ENCODE assay signal across 12 mouse cellular contexts in the genomic region with DNA sequence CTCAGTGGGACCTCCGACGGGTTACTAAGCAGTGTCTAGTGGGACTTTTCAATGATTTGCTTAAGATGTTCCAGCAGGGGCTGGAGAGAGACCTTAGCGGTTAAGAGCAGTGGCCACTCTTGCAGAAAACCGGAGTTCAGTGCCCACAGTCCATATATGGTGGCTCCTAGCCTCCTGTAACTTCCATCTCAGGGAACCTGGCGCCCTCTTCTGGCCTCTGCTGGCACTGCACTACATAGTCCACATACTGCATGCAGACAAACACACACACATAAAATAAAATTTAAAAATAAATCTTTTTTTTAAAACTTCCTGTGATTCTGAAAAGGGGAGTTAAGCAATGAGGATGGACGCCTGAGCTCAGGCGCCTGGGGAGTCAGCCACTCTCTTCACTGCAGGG. TPM values are rescaled to one million over a fixed set of nuclear protein-coding genes. Genes with fewer than 3 reads are reported as not detected.
A peak's percentile ranks its signal among the peaks of the same experiment; 100 is the strongest.
DNase-seq lines count a peak whose midpoint lies in the region; ATAC-seq and TF ChIP-seq lines count a peak whose summit lies in the region.
"Had no signal": no experiment of that assay in that cellular context is flagged by ENCODE, and none has a peak within 500 bp of the region (broad histone marks: within the 10 kb centered on the region; RNA-seq: fewer than 3 reads in every experiment).

No protein-coding gene starts in this region.

- H3K4me1 ChIP-seq in hindbrain, postnatal 0 days (ENCODE audit: insufficient read depth, low read length): no peaks in the 10 kb centered on the region
- H3K4me1 ChIP-seq in hindbrain, embryonic 16.5 days (ENCODE audit: control insufficient read depth, insufficient read depth, low read depth, low read length): no peaks in the 10 kb centered on the region
- H3K4me1 ChIP-seq in ES-E14 (ENCODE audit: control insufficient read depth in 2 of 2, insufficient read depth in 2 of 2, low read length in 2 of 2, poor library complexity in 1 of 2): peaks cover 3 to 6% of the 10 kb centered on the region in 2 experiments; a peak in 2 of 4 replicates
- H3K4me1 ChIP-seq: forebrain, embryonic 12.5 days; neural tube, embryonic 13.5 days had no signal

- no peak overlapping the region for H3K4me2 ChIP-seq in hindbrain, postnatal 0 days (ENCODE audit: low read depth, low read length)
- H3K4me2 ChIP-seq in hindbrain, embryonic 16.5 days (ENCODE audit: low read length): no peak overlapping the region
- H3K4me2 ChIP-seq: forebrain, embryonic 12.5 days; neural tube, embryonic 13.5 days had no signal

- 79% methylated on average over 7 of the region's 7 CpGs for WGBS in hindbrain, postnatal 0 days
- WGBS in hindbrain, embryonic 16.5 days: 72% methylated on average over 7 of the region's 7 CpGs

- H3K36me3 ChIP-seq in hindbrain, postnatal 0 days (ENCODE audit: insufficient read depth, low read length): no peaks in the 10 kb centered on the region
- no peaks in the 10 kb centered on the region for H3K36me3 ChIP-seq in hindbrain, embryonic 16.5 days (ENCODE audit: control insufficient read depth, insufficient read depth, low read length)
- no peaks in the 10 kb centered on the region for H3K36me3 ChIP-seq in ES-E14 (ENCODE audit: control insufficient read depth, insufficient read depth, low read length, poor library complexity, severe bottlenecking)
- H3K36me3 ChIP-seq: forebrain, embryonic 12.5 days; neural tube, embryonic 13.5 days had no signal

- H3K9ac ChIP-seq in hindbrain, postnatal 0 days (replicated peaks; ENCODE audit: low read length): no peak overlapping the region
- no peak overlapping the region for H3K9ac ChIP-seq in hindbrain, embryonic 16.5 days (ENCODE audit: low read depth, low read length)
- no peak overlapping the region for H3K9ac ChIP-seq in ES-E14 (ENCODE audit: insufficient read depth, low read depth, low read length, poor library complexity, severe bottlenecking)
- H3K9ac ChIP-seq: forebrain, embryonic 12.5 days; neural tube, embryonic 13.5 days had no signal

- no peak overlapping the region for H3K27ac ChIP-seq in hindbrain, postnatal 0 days
- H3K27ac ChIP-seq in hindbrain, embryonic 16.5 days (ENCODE audit: low read depth, low read length): no peak overlapping the region
- no peak overlapping the region for H3K27ac ChIP-seq in ES-E14 (ENCODE audit: insufficient read depth, low read depth, low read length, poor library complexity, severe bottlenecking)
- H3K27ac ChIP-seq: forebrain, embryonic 12.5 days; neural tube, embryonic 13.5 days had no signal

- no peaks in the 10 kb centered on the region for H3K9me3 ChIP-seq in hindbrain, postnatal 0 days (ENCODE audit: low read length)
- no peaks in the 10 kb centered on the region for H3K9me3 ChIP-seq in hindbrain, embryonic 16.5 days (ENCODE audit: control insufficient read depth, low read length)
- H3K9me3 ChIP-seq in ES-E14 (ENCODE audit: control insufficient read depth, insufficient read depth, low read depth, low read length): no peaks in the 10 kb centered on the region
- H3K9me3 ChIP-seq: forebrain, embryonic 12.5 days; neural tube, embryonic 13.5 days had no signal

- in situ Hi-C loops in ES-E14 (cut with MboI; ENCODE audit: low sequenced_read_pairs in 2 of 2, unreplicated experiment in 2 of 2): no loop called here

- H3K4me3 ChIP-seq in hindbrain, postnatal 0 days (ENCODE audit: low read length): no peak overlapping the region
- H3K4me3 ChIP-seq in hindbrain, embryonic 16.5 days (ENCODE audit: low read length): no peak overlapping the region
- no peak overlapping the region for H3K4me3 ChIP-seq in ES-E14 (ENCODE audit: insufficient read depth in 1 of 2, low read depth in 1 of 2, low read length in 2 of 2, poor library complexity in 1 of 2, severe bottlenecking in 1 of 2)
- H3K4me3 ChIP-seq: forebrain, embryonic 12.5 days; neural tube, embryonic 13.5 days had no signal

- no peak for DNase-seq in hindbrain, postnatal 0 days (ENCODE audit: low spot score)
- peak; percentile 62 for DNase-seq in A20 (ENCODE audit: low read depth, low spot score)
- peak; percentile 49 for DNase-seq in ES-E14 (ENCODE audit: low read depth, low spot score)
- peak; percentile 15 to 63 for DNase-seq in natural killer cell, adult 2 months (ENCODE audit: low spot score in 2 of 2)
- no peak for DNase-seq in urinary bladder, postnatal 14 days (ENCODE audit: low spot score)
- no peak for DNase-seq in gastrocnemius, adult 18-20 months (ENCODE audit: low spot score)

- H3K27me3 ChIP-seq in hindbrain, postnatal 0 days (ENCODE audit: insufficient read depth, low read length): no peaks in the 10 kb centered on the region
- no peaks in the 10 kb centered on the region for H3K27me3 ChIP-seq in hindbrain, embryonic 16.5 days (replicated peaks; ENCODE audit: control insufficient read depth, insufficient read depth, low read length)
- H3K27me3 ChIP-seq: neural tube, embryonic 13.5 days had no signal

- no peak for ATAC-seq in hindbrain, postnatal 0 days
- no peak for ATAC-seq in hindbrain, embryonic 16.5 days

- peak; percentile 36 for TF ChIP-seq CTCF in hindbrain, postnatal 0 days (IDR thresholded peaks at IDR 0.05; ENCODE audit: low read depth)

TF ChIP-seq in ES-E14, 5 proteins besides CTCF, POLR2A, EP300 and RAD21:
- TF ChIP-seq ZC3H11A (IDR thresholded peaks at IDR 0.05; ENCODE audit: borderline replicate concordance, low read depth, low read length) (0 out of 2 replicates have a peak, but pooled peaks have one; percentile 8), MAFK (IDR thresholded peaks at IDR 0.05; ENCODE audit: insufficient read depth, low read depth, low read length) (no peak), ZNF384 (IDR thresholded peaks at IDR 0.05; ENCODE audit: low read depth, low read length) (no peak)

RNA-seq across cellular contexts. Expression of gene Btnl1, which starts 6.3 kb away (rescaled TPM):
- total RNA-seq in hindbrain, postnatal 0 days (2014; rRNA removed): not detected in 2 replicates
- not detected in 2 replicates for polyA plus RNA-seq in hindbrain, postnatal 0 days (2015; fragmentation: Nextera tagmentation; extraction: Ambion mirVana)
- polyA plus RNA-seq in hindbrain, embryonic 16.5 days (2015; fragmentation: Nextera tagmentation; extraction: Ambion mirVana): not detected in 2 replicates
- not detected in 2 replicates for total RNA-seq in ES-E14 (2012; rRNA removed)
- not detected for total RNA-seq in gastrocnemius, adult 18-20 months (2021)
- polyA plus RNA-seq: forebrain, embryonic 12.5 days; limb, embryonic 14.5 days; neural tube, embryonic 13.5 days had no signal

RNA-seq across cellular contexts. Expression of gene BC051142, which starts 15.4 kb away (rescaled TPM):
- 5.2 and 6.8 TPM in 2 replicates for total RNA-seq in hindbrain, postnatal 0 days (2014; rRNA removed)
- polyA plus RNA-seq in hindbrain, postnatal 0 days (2015; fragmentation: Nextera tagmentation; extraction: Ambion mirVana): 4.4 and 5.0 TPM in 2 replicates
- polyA plus RNA-seq in hindbrain, embryonic 16.5 days (2015; fragmentation: Nextera tagmentation; extraction: Ambion mirVana): 3.7 and 4.5 TPM in 2 replicates
- total RNA-seq in ES-E14 (2012; rRNA removed): not detected in 2 replicates
- total RNA-seq in gastrocnemius, adult 18-20 months (2021): not detected

RNA-seq across cellular contexts. Expression of gene Btnl2, which starts 28.6 kb away (rescaled TPM):
- total RNA-seq in hindbrain, postnatal 0 days (2014; rRNA removed): not detected in 2 replicates
- polyA plus RNA-seq in hindbrain, postnatal 0 days (2015; fragmentation: Nextera tagmentation; extraction: Ambion mirVana): 0.08 TPM in 1 of 2 replicates, not detected in the other
- not detected in 2 replicates for polyA plus RNA-seq in hindbrain, embryonic 16.5 days (2015; fragmentation: Nextera tagmentation; extraction: Ambion mirVana)
- not detected in 2 replicates for total RNA-seq in ES-E14 (2012; rRNA removed)
- under 1 TPM; 0.14 to 0.33 TPM for total RNA-seq in gastrocnemius, adult 18-20 months (2021)
- polyA plus RNA-seq: forebrain, embryonic 12.5 days; neural tube, embryonic 13.5 days had no signal

RNA-seq across cellular contexts. Expression of gene H2-Eb2, which starts 57.7 kb away (rescaled TPM):
- 0.05 and 0.07 TPM in 2 replicates for total RNA-seq in hindbrain, postnatal 0 days (2014; rRNA removed)
- 0.10 and 0.20 TPM in 2 replicates for polyA plus RNA-seq in hindbrain, postnatal 0 days (2015; fragmentation: Nextera tagmentation; extraction: Ambion mirVana)
- 0.25 and 0.31 TPM in 2 replicates for polyA plus RNA-seq in hindbrain, embryonic 16.5 days (2015; fragmentation: Nextera tagmentation; extraction: Ambion mirVana)
- total RNA-seq in ES-E14 (2012; rRNA removed): not detected in 2 replicates
- total RNA-seq in gastrocnemius, adult 18-20 months (2021): not detected
- polyA plus RNA-seq: forebrain, embryonic 12.5 days; intestine, embryonic 14.5 days; limb, embryonic 14.5 days; stomach, embryonic 16.5 days had no signal

Comparison
In these comparisons a context has a peak if more than half of its experiments do, and no peak if none do; other contexts are left out.
1. DNase-seq: peak in A20 (single experiment), ES-E14 (single experiment) and natural killer cell, adult 2 months (2 of 2); none in hindbrain, postnatal 0 days (single experiment), urinary bladder, postnatal 14 days (single experiment) and gastrocnemius, adult 18-20 months (single experiment).